ENCODE assay signal across 8 mouse cellular contexts in genomic region chr10:30844191-30845010, GRCm38 (mm10). TPM values are rescaled to one million over a fixed set of nuclear protein-coding genes. Genes with fewer than 3 reads are reported as not detected.
DNase-seq lines count a peak whose midpoint lies in the region; ATAC-seq lines count a peak whose summit lies in the region.

No protein-coding gene starts in this region.

- no peak for ATAC-seq in cerebellum, adult (ENCODE audit: insufficient number of reproducible peaks, low FRiP score, low TSS enrichment)
- no peak for ATAC-seq in embryonic facial prominence, embryonic 13.5 days (ENCODE audit: insufficient number of reproducible peaks, insufficient read depth, low FRiP score, low TSS enrichment, low read depth)
- 0 out of 2 replicates have a peak, but pooled peaks have one; percentile 4 for ATAC-seq in hindbrain, embryonic 12.5 days (ENCODE audit: low FRiP score)
- ATAC-seq in limb, embryonic 15.5 days (ENCODE audit: insufficient number of reproducible peaks, low FRiP score, low TSS enrichment, low read depth), result no peak
- no peak for ATAC-seq in neural tube, embryonic 13.5 days (ENCODE audit: low read depth)

- H3K27me3 ChIP-seq in embryonic facial prominence, embryonic 13.5 days, result peaks cover 63% of the 10 kb centered on the region
- peaks cover 54% of the 10 kb centered on the region for H3K27me3 ChIP-seq in hindbrain, embryonic 12.5 days
- peaks cover 62% of the 10 kb centered on the region for H3K27me3 ChIP-seq in limb, embryonic 15.5 days
- H3K27me3 ChIP-seq in neural tube, embryonic 13.5 days, result peaks cover 59% of the 10 kb centered on the region

- peaks cover 27% of the 10 kb centered on the region for H3K4me1 ChIP-seq in embryonic facial prominence, embryonic 13.5 days
- peaks cover 23% of the 10 kb centered on the region for H3K4me1 ChIP-seq in hindbrain, embryonic 12.5 days
- H3K4me1 ChIP-seq in limb, embryonic 15.5 days, result peaks cover 24% of the 10 kb centered on the region
- peaks cover 27% of the 10 kb centered on the region for H3K4me1 ChIP-seq in neural tube, embryonic 13.5 days (replicated peaks)

- H3K4me2 ChIP-seq in embryonic facial prominence, embryonic 13.5 days, result peak overlapping the region; percentile 85
- peak overlapping the region; percentile 85 for H3K4me2 ChIP-seq in hindbrain, embryonic 12.5 days (replicated peaks)
- peak overlapping the region; percentile 94 for H3K4me2 ChIP-seq in limb, embryonic 15.5 days
- H3K4me2 ChIP-seq in neural tube, embryonic 13.5 days, result peak overlapping the region; percentile 80

- 1% methylated on average over 30 of the region's 30 CpGs for WGBS in embryonic facial prominence, embryonic 13.5 days
- WGBS in hindbrain, embryonic 12.5 days, result 1% methylated on average over 30 of the region's 30 CpGs
- WGBS in limb, embryonic 15.5 days, result 4% methylated on average over 30 of the region's 30 CpGs
- WGBS in neural tube, embryonic 13.5 days, result 2% methylated on average over 30 of the region's 30 CpGs

- peak; percentile 7 for DNase-seq in cerebellum, adult 11 months
- peak; percentile 31 for DNase-seq in ES-CJ7 (ENCODE audit: low read depth, low spot score)
- no peak for DNase-seq in spleen, postnatal 10 days (ENCODE audit: low spot score in 2 of 2)

- H3K27ac ChIP-seq in embryonic facial prominence, embryonic 13.5 days, result peak overlapping the region; percentile 85
- 0 out of 2 replicates have a peak overlapping the region, but pooled peaks have one; percentile 1 for H3K27ac ChIP-seq in hindbrain, embryonic 12.5 days
- no peak overlapping the region for H3K27ac ChIP-seq in limb, embryonic 15.5 days
- peak overlapping the region; percentile 75 for H3K27ac ChIP-seq in neural tube, embryonic 13.5 days (replicated peaks)

- peak overlapping the region; percentile 60 for H3K4me3 ChIP-seq in embryonic facial prominence, embryonic 13.5 days
- peak overlapping the region; percentile 62 for H3K4me3 ChIP-seq in hindbrain, embryonic 12.5 days
- H3K4me3 ChIP-seq in limb, embryonic 15.5 days, result peak overlapping the region; percentile 57
- peak overlapping the region; percentile 65 for H3K4me3 ChIP-seq in neural tube, embryonic 13.5 days

- H3K9me3 ChIP-seq in embryonic facial prominence, embryonic 13.5 days, result no peaks in the 10 kb centered on the region
- H3K9me3 ChIP-seq in hindbrain, embryonic 12.5 days (replicated peaks), result no peaks in the 10 kb centered on the region
- no peaks in the 10 kb centered on the region for H3K9me3 ChIP-seq in limb, embryonic 15.5 days
- H3K9me3 ChIP-seq in neural tube, embryonic 13.5 days, result no peaks in the 10 kb centered on the region

- no peaks in the 10 kb centered on the region for H3K36me3 ChIP-seq in embryonic facial prominence, embryonic 13.5 days
- H3K36me3 ChIP-seq in hindbrain, embryonic 12.5 days, result no peaks in the 10 kb centered on the region
- H3K36me3 ChIP-seq in limb, embryonic 15.5 days, result no peaks in the 10 kb centered on the region
- no peaks in the 10 kb centered on the region for H3K36me3 ChIP-seq in neural tube, embryonic 13.5 days

- peak overlapping the region; percentile 65 for H3K9ac ChIP-seq in embryonic facial prominence, embryonic 13.5 days
- H3K9ac ChIP-seq in hindbrain, embryonic 12.5 days, result peak overlapping the region; percentile 23; the same call in 1 of the 2 replicates
- peak overlapping the region; percentile 14; the same call in 1 of the 2 replicates for H3K9ac ChIP-seq in limb, embryonic 15.5 days
- H3K9ac ChIP-seq in neural tube, embryonic 13.5 days, result peak overlapping the region; percentile 62

RNA-seq across cellular contexts. Expression of gene Hey2, which starts 1.8 kb away (rescaled TPM):
- polyA plus RNA-seq in embryonic facial prominence, embryonic 13.5 days (2015; fragmentation: Nextera tagmentation; extraction: Ambion mirVana), result 25.4 and 27.9 TPM in 2 replicates
- polyA plus RNA-seq in hindbrain, embryonic 12.5 days (2016; fragmentation: Nextera tagmentation; extraction: Ambion mirVana), result 6.7 and 8.1 TPM in 2 replicates
- polyA plus RNA-seq in limb, embryonic 15.5 days (2015; fragmentation: Nextera tagmentation; extraction: Ambion mirVana), result 3.3 and 3.8 TPM in 2 replicates
- polyA plus RNA-seq in neural tube, embryonic 13.5 days (2015; fragmentation: Nextera tagmentation; extraction: Ambion mirVana), result 15.1 and 15.7 TPM in 2 replicates

RNA-seq across cellular contexts. Expression of gene Ncoa7, which starts 41.3 kb away (rescaled TPM):
- 8.8 and 10.3 TPM in 2 replicates for polyA plus RNA-seq in embryonic facial prominence, embryonic 13.5 days (2015; fragmentation: Nextera tagmentation; extraction: Ambion mirVana)
- 8.6 and 11.3 TPM in 2 replicates for polyA plus RNA-seq in hindbrain, embryonic 12.5 days (2016; fragmentation: Nextera tagmentation; extraction: Ambion mirVana)
- polyA plus RNA-seq in limb, embryonic 15.5 days (2015; fragmentation: Nextera tagmentation; extraction: Ambion mirVana), result 6.4 and 6.9 TPM in 2 replicates
- 16.1 and 18.4 TPM in 2 replicates for polyA plus RNA-seq in neural tube, embryonic 13.5 days (2015; fragmentation: Nextera tagmentation; extraction: Ambion mirVana)

Comparison
In these comparisons a context has a peak if more than half of its experiments do, and no peak if none do; other contexts are left out.
1. DNase-seq: peak in cerebellum, adult 11 months (single experiment) and ES-CJ7 (single experiment); none in spleen, postnatal 10 days (0 of 2).
2. H3K9ac ChIP-seq: peak in every context shown above with its lines; median percentile 65 in embryonic facial prominence, embryonic 13.5 days; 62 in neural tube, embryonic 13.5 days; 23 in hindbrain, embryonic 12.5 days; 14 in limb, embryonic 15.5 days.
3. Peak in every context shown above with its lines, with median percentiles within 50 percentile points of each other: H3K4me2 ChIP-seq and H3K4me3 ChIP-seq.